Mouse (Mus musculus) neural tube, embryonic 14.5 days (tissue): Measurements from ENCODE around the gene Ryr1. TPM values are rescaled to one million over a fixed set of nuclear protein-coding genes. Genes with fewer than 3 reads are reported as not detected.

Experiments
- ATAC-seq: fragments of 200-750 bp; cut with Nextera tagmentation; 2 replicates; pipeline ENCODE4 v1.8.0; 2017; ENCODE audit warnings: low read depth, mild to moderate bottlenecking, moderate TSS enrichment, moderate library complexity
- H3K27ac ChIP-seq: fragments of 300-500 bp; sonication (generic); 2 replicates; pipeline ENCODE4 v1.5.1; 2014; ENCODE audit warnings: low read depth, mild to moderate bottlenecking, control low read depth, low read length, moderate library complexity, mixed read lengths
- H3K27me3 ChIP-seq: fragments of 300-500 bp; sonication (generic); 2 replicates; pipeline ENCODE4 v1.6.1; 2014; ENCODE audit warnings: low read length; ENCODE audit not compliant: control insufficient read depth, insufficient read depth
- H3K36me3 ChIP-seq: fragments of 300-500 bp; sonication (generic); 2 replicates; pipeline ENCODE4 v1.6.1; 2014; ENCODE audit warnings: low read length, mixed read lengths; ENCODE audit not compliant: control insufficient read depth, insufficient read depth
- H3K4me1 ChIP-seq: fragments of 300-500 bp; sonication (generic); 2 replicates; pipeline ENCODE4 v1.6.1; 2014; ENCODE audit warnings: low read length; ENCODE audit not compliant: control insufficient read depth, insufficient read depth
- H3K4me2 ChIP-seq: fragments of 300-500 bp; sonication (generic); 2 replicates; pipeline ENCODE4 v1.6.1; 2014; ENCODE audit warnings: mild to moderate bottlenecking, low read depth, low read length, control low read depth
- H3K4me3 ChIP-seq: fragments of 300-500 bp; sonication (generic); 2 replicates; pipeline ENCODE4 v1.5.1; 2014; ENCODE audit warnings: low read depth, low read length, control low read depth, mixed read lengths
- H3K9ac ChIP-seq: fragments of 300-500 bp; sonication (generic); replicated peaks from 2 replicates; pipeline ENCODE4 v1.6.1; 2014; ENCODE audit warnings: low read depth, mild to moderate bottlenecking, control low read depth, low read length, mixed read lengths
- H3K9me3 ChIP-seq: fragments of 300-500 bp; sonication (generic); 2 replicates; pipeline ENCODE4 v1.6.1; 2016; ENCODE audit warnings: low read length; ENCODE audit not compliant: control insufficient read depth
- WGBS: fragments of 180-500 bp; shearing (Covaris S2); extraction: QIAGEN DNeasy Blood & Tissue Kit; methylation state at CpG from one replicate; pipeline ENCODE4 v1.1.7; 2014; 5-methylcytosine and 5-hydroxymethylcytosine counted together
- microRNA counts: library from miRNA; unstranded; fragments of <30 nt; microRNA quantifications from one replicate; lab custom pipeline; 2016
- microRNA-seq: library from miRNA; unstranded; fragments of <30 nt; microRNA quantifications from one replicate; pipeline ENCODE4, GENCODE M21; 2016
- polyA plus RNA-seq: library from polyadenylated mRNA; unstranded; fragments of >200 nt; fragmentation: Nextera tagmentation; extraction: Ambion mirVana; gene quantifications from 2 replicates; pipeline ENCODE4 v1.2.1, GENCODE M21; 2014

Ryr1 gene
- polyA plus RNA-seq, 1 experiment from 2014 or later, result 11.6 TPM

DNA sequence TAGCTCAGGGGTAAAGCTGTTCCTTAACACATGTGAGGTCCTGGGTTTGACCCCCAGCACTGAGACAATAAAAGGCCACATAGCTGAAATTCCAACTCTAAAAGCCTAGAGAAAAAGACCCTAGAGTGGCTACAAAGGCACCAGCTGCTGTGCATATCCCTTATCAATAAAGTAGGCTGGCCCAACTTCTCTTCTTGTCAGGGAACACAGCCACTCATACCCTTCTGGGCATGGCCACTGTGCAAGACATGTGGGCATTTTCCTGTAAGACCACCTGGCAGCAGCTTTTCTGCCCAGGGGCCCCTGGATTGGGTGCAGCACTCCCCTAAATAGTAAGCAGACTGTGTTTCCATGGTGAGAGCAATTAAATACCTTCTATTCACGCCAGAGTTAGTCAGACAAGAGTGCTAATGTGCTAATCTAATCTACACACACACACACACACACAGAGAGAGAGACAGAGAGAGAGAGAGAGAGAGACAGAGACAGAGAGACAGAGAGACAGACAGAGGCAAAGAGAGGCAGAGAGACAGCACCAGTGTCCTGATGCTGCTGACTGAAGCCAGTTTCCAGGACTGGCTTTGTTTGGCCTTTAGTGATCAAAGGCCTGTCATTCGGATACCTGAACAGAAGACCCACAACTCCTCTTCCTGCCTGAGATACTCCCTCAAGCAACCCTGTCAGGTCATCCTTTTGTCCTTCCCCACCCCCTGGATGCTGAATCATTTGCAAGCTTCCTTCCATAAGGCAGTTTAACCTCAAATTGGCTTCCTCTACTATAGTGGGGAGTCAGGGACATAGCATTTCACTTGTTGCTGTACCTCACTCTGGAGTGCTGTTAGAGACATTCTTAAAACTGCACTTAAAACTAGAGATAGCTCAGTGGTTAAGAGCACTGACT lies 171.3 kb downstream of the Ryr1 start:
- Histone ChIP-seq H3K27me3 (no peaks in the 10 kb centered on the region), H3K4me3 (no peak overlapping the region), H3K27ac (peak overlapping the region; percentile 2; the same call in 1 of the 2 replicates), H3K4me1 (peaks cover 10% of the 10 kb centered on the region), H3K9ac (no peak overlapping the region), H3K9me3 (no peaks in the 10 kb centered on the region), H3K36me3 (no peaks in the 10 kb centered on the region), H3K4me2 (no peak overlapping the region)
- WGBS, result 7% methylated on average over 2 of the region's 2 CpGs
- peak; percentile 55; the same call in 1 of the 2 replicates for ATAC-seq

MicroRNA genes within 50 kb of the gene (microRNA counts, 519-probe panel; counts per million panel counts)
- not detected for microRNA mmu-miR-1963 (lab: Ali Mortazavi, UCI)

Small RNA genes lying within 50 kb of the gene (microRNA-seq; reads per million reads assigned to microRNA genes)
- not detected for gene Gm44408
- gene Mir1963, result not detected

Other genes with a start within 250 kb of the Ryr1 start
- 0.46 and 0.90 TPM in 2 replicates for gene Capn12, start 243.8 kb downstream of the Ryr1 start, polyA plus RNA-seq
- gene Actn4, start 162.8 kb downstream of the Ryr1 start, polyA plus RNA-seq, result 109 and 143 TPM in 2 replicates
- gene Eif3k, start 143.3 kb downstream of the Ryr1 start, polyA plus RNA-seq, result 316 and 346 TPM in 2 replicates
- 7.3 and 7.8 TPM in 2 replicates for gene Map4k1, start 143.1 kb downstream of the Ryr1 start, polyA plus RNA-seq
- 0.51 and 0.59 TPM in 2 replicates for gene Rasgrp4, start 9.7 kb upstream of the Ryr1 start, polyA plus RNA-seq
- gene Fam98c, start 31.1 kb upstream of the Ryr1 start, polyA plus RNA-seq, result 29.5 and 33.6 TPM in 2 replicates
- 0.23 and 0.33 TPM in 2 replicates for gene Ggn, start 45.0 kb upstream of the Ryr1 start, polyA plus RNA-seq
- 9.6 and 14.9 TPM in 2 replicates for gene Spred3, start 45.2 kb upstream of the Ryr1 start, polyA plus RNA-seq
- gene Psmd8, start 55.5 kb upstream of the Ryr1 start, polyA plus RNA-seq, result 301 and 308 TPM in 2 replicates
- gene Catsperg1, start 88.9 kb upstream of the Ryr1 start, polyA plus RNA-seq, result 2.5 and 3.8 TPM in 2 replicates
- 0.32 and 0.52 TPM in 2 replicates for gene Kcnk6, start 107.3 kb upstream of the Ryr1 start, polyA plus RNA-seq
- 95.3 and 104 TPM in 2 replicates for gene Yif1b, start 113.2 kb upstream of the Ryr1 start, polyA plus RNA-seq
- 0.50 and 0.75 TPM in 2 replicates for gene 2200002D01Rik, start 123.3 kb upstream of the Ryr1 start, polyA plus RNA-seq
- gene Spint2, start 156.7 kb upstream of the Ryr1 start, polyA plus RNA-seq, result 46.9 and 62.4 TPM in 2 replicates
- 1.8 and 3.6 TPM in 2 replicates for gene Ppp1r14a, start 164.1 kb upstream of the Ryr1 start, polyA plus RNA-seq
- gene Dpf1, start 178.8 kb upstream of the Ryr1 start, polyA plus RNA-seq, result 190 and 228 TPM in 2 replicates